Mouse (Mus musculus) midbrain, postnatal 0 days (tissue): ENCODE measurements around the gene Far1. TPM values are rescaled to one million over a fixed set of nuclear protein-coding genes. Genes with fewer than 3 reads are reported as not detected.

Experiments used
- ATAC-seq: fragments of 200-750 bp; cut with Nextera tagmentation; 2 replicates; pipeline ENCODE4 v1.8.0; 2017; ENCODE audit warnings: moderate number of reproducible peaks, mild to moderate bottlenecking, moderate TSS enrichment, moderate library complexity; ENCODE audit not compliant: low FRiP score
- DNase-seq: peaks from one replicate; pipeline ENCODE4 v3.0.0-alpha.2; 2015; ENCODE audit warnings: low spot score
- H3K27ac ChIP-seq: fragments of 300-500 bp; sonication (generic); 2 replicates; pipeline ENCODE4 v1.5.1; 2014; ENCODE audit warnings: low read depth, mild to moderate bottlenecking, low read length, mixed read lengths
- H3K27me3 ChIP-seq: fragments of 300-500 bp; sonication (generic); 2 replicates; pipeline ENCODE4 v1.6.1; 2014; ENCODE audit warnings: low read length, control low read depth, mixed read lengths; ENCODE audit not compliant: insufficient read depth
- H3K36me3 ChIP-seq: fragments of 300-500 bp; sonication (generic); 2 replicates; pipeline ENCODE4 v1.6.1; 2014; ENCODE audit warnings: low read length, control low read depth, mixed read lengths; ENCODE audit not compliant: insufficient read depth
- H3K4me1 ChIP-seq: fragments of 300-500 bp; sonication (generic); 2 replicates; pipeline ENCODE4 v1.6.1; 2014; ENCODE audit warnings: mild to moderate bottlenecking, control low read depth, antibody characterized with exemption, low read length, mixed read lengths; ENCODE audit not compliant: insufficient read depth
- H3K4me2 ChIP-seq: fragments of 300-500 bp; sonication (generic); 2 replicates; pipeline ENCODE4 v1.6.1; 2014; ENCODE audit warnings: low read depth, mild to moderate bottlenecking, low read length, mixed read lengths; ENCODE audit not compliant: poor library complexity, severe bottlenecking
- H3K4me3 ChIP-seq: fragments of 300-500 bp; sonication (generic); 2 replicates; pipeline ENCODE4 v1.5.1; 2014; ENCODE audit warnings: low read depth, mild to moderate bottlenecking, low read length, moderate library complexity
- H3K9ac ChIP-seq: fragments of 300-500 bp; sonication (generic); replicated peaks from 2 replicates; pipeline ENCODE4 v1.6.1; 2014; ENCODE audit warnings: mild to moderate bottlenecking, low read length, moderate library complexity, mixed read lengths; ENCODE audit not compliant: poor library complexity, severe bottlenecking
- H3K9me3 ChIP-seq: fragments of 300-500 bp; sonication (generic); 2 replicates; pipeline ENCODE4 v1.6.1; 2016; ENCODE audit warnings: low read length, control low read depth
- CTCF ChIP-seq: IDR thresholded peaks from 2 replicates; pipeline ENCODE4 v1.5.1; 2016; ENCODE audit warnings: antibody characterized with exemption, mild to moderate bottlenecking
- WGBS: fragments of 180-500 bp; shearing (Covaris S2); extraction: QIAGEN DNeasy Blood & Tissue Kit; methylation state at CpG from one replicate; pipeline ENCODE4 v1.1.7; 2014; 5-methylcytosine and 5-hydroxymethylcytosine counted together
- polyA plus RNA-seq: library from polyadenylated mRNA; unstranded; fragments of >200 nt; fragmentation: Nextera tagmentation; extraction: Ambion mirVana; gene quantifications from 2 replicates; pipeline ENCODE4 v1.2.1, GENCODE M21; 2015
- total RNA-seq: library from RNA; depleted of rRNA; stranded (reverse); fragments of >200 nt; gene quantifications from 2 replicates; pipeline ENCODE4 v1.2.3, GENCODE M21; 2014; rRNA removed

The Far1 gene
- total and polyA plus RNA-seq, 2 experiments from 2014 or later: 47.0 to 70.8 TPM

DNA sequence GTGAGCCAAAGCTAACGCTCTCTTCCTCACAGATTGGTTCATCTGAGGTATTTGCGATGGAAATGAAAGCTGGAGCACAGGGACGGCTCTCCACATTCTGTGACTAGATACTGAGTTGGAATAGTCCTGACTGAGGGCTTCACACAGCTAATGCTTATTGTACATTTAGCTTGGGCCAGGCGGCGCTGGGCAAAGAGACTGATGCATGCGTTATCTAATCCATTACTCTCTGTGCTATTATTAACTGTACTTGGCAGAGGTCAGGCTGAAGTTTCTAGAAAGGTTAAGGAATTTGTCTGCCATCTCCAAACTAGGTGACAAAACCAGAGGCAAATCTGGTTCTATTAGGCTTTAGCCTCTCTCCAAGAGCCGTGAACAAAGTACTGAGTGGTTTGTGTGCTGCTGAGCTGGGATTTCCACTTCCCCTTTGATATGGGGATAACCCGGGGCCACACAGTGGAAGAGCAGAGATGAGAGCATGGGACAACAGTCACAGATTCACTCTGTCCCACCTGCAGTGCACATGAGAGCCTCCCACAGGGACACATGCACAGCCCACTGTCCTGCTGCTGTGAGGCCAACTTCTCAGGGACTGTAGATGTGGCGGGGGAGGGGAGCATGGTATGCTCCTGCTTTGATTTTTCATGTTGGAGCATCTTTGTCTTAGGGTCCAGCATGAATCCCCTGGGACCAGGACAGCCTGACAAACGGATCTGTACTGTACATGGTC is 100.7 kb downstream of the Far1 start:
- H3K9ac ChIP-seq: no peak overlapping the region
- H3K4me2 ChIP-seq: no peak overlapping the region
- no peak overlapping the region for H3K27ac ChIP-seq
- no peaks in the 10 kb centered on the region for H3K27me3 ChIP-seq
- no peak for TF ChIP-seq CTCF
- H3K4me1 ChIP-seq: no peaks in the 10 kb centered on the region
- no peaks in the 10 kb centered on the region for H3K9me3 ChIP-seq
- no peaks in the 10 kb centered on the region for H3K36me3 ChIP-seq
- no peak overlapping the region for H3K4me3 ChIP-seq
- 84% methylated on average over 10 of the region's 10 CpGs for WGBS
- no peak for ATAC-seq
- no peak for DNase-seq

DNA sequence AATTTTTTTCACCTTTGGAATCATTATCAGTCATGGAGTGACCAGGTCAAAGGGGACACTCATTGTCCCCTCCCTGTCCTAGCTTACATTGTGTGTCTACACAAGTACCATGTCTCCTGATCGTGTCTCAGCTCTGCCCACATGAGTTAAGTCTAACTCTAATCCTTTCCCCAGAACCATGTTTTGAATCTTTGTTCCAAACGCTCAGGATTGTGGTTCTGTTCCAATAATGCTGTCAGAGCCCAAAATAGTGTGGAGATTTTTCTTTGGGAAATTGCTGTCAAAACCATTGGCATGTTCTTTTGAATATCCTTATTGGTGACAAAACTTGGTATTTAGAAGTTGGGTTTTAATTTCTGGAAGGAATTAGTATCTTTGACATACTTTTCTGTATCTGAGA is 105.5 kb downstream of the Far1 start:
- DNase-seq (no peak), ATAC-seq (no peak)
- Histone ChIP-seq H3K36me3 (no peaks in the 10 kb centered on the region), H3K27ac (no peak overlapping the region), H3K9me3 (no peaks in the 10 kb centered on the region), H3K9ac (no peak overlapping the region), H3K4me3 (no peak overlapping the region), H3K4me1 (no peaks in the 10 kb centered on the region), H3K4me2 (no peak overlapping the region), H3K27me3 (no peaks in the 10 kb centered on the region)
- 93% methylated on average over 2 of the region's 2 CpGs for WGBS
- TF ChIP-seq CTCF: no peak

DNA sequence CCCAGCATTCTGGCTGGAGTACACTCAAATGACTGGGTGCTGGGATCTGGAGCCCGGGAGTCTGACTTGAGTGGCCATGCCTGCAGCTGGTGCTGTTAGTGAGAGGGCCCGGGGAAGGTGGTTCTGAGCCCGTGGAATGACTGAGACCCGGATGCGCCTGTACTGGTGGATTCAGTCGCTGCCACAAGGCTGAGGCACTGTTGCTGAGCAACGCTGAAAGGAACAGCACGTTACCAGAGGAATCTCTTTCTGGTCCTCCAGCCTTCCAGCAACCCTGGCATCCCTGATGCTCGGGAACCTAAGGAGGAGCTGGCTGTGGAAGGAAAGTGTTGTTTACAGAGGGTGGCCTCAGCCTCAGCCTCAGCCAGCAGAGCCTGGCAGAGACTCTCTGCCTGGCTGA is 106.1 kb downstream of the Far1 start:
- H3K9me3 ChIP-seq: no peaks in the 10 kb centered on the region
- no peaks in the 10 kb centered on the region for H3K36me3 ChIP-seq
- TF ChIP-seq CTCF: no peak
- ATAC-seq (no peak), DNase-seq (peak; percentile 65)
- H3K27ac ChIP-seq: no peak overlapping the region
- WGBS: 58% methylated on average over 9 of the region's 9 CpGs
- no peak overlapping the region for H3K4me2 ChIP-seq
- H3K27me3 ChIP-seq: no peaks in the 10 kb centered on the region
- H3K4me1 ChIP-seq: no peaks in the 10 kb centered on the region
- no peak overlapping the region for H3K9ac ChIP-seq
- H3K4me3 ChIP-seq: no peak overlapping the region

Other genes starting within 250 kb of the Far1 start
- gene Btbd10, start 144.4 kb upstream of the Far1 start, total RNA-seq: 59.2 and 73.2 TPM in 2 replicates
- gene Btbd10, start 144.4 kb upstream of the Far1 start, polyA plus RNA-seq: 85.1 and 88.3 TPM in 2 replicates
- not detected in 2 replicates for gene Pth, start 125.3 kb upstream of the Far1 start, total RNA-seq
- not detected in 2 replicates for gene Pth, start 125.3 kb upstream of the Far1 start, polyA plus RNA-seq